Mouse (Mus musculus): ENCODE data around the gene Trcg1.

DNA sequence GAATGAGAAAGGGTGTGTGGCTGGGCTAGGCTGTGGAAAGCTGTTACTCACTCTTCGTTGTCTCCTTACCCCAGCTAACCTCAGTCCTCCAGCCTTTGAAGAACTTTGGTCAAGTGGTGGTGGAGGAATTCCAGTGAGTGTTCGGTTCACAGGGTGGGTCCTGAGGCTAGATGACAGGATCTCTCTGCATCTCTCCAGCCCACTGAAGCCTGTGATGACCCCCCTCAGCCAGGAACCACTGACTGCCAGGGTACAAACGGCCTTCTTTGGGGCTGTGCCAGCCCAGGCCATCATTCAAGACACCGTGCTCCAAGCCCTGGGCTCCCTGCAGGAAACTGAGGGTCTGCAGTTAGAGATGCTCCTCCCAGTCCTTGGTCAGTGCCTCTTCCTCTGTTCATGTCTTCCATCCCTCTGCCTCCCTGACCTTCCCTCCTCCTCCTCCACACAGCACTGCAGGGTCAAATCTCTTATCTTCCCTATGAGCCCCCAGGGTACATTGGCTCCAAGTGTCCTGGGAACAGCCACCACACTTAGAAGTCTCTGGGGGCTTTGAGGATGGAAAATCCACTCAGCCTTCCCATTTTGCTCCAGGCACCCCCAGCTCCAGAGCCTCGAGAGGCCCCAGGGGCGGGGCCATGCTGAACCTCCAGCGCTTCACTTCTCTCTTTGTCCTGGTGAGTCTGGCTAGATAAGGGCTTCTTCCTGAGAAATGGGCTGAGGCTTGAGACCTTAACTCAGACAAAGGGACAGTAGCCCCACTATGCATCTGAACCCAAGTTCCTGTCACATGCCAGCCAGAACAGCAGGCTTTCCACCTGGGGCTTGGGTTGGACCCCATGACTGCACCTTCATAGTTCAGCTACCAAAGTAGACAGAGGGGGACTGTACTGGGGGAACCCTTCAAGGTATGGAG is 11.9 kb downstream of the Trcg1 start:
- TF ChIP-seq CTCF (conservative IDR thresholded peaks at IDR 0.05; ENCODE audit: low read length): no peak
- TF ChIP-seq NANOG (IDR thresholded peaks at IDR 0.05; ENCODE audit: borderline replicate concordance, low read length): no peak

Measured in E14TG2a.4 (cell line).